Mouse (Mus musculus) olfactory bulb, adult 2 months (tissue): ENCODE data around the gene Mrpl39.

ENCODE experiments used
- CTCF ChIP-seq: fragments of 200-500 bp; IDR thresholded peaks from 2 replicates; pipeline ENCODE4 v1.5.1; 2012; ENCODE audit warnings: low read depth, mild to moderate bottlenecking, low read length, moderate library complexity; ENCODE audit not compliant: insufficient read depth
- POLR2A ChIP-seq: fragments of 200-500 bp; IDR thresholded peaks from 2 replicates; pipeline ENCODE4 v1.6.1; 2012; ENCODE audit warnings: mild to moderate bottlenecking, low read depth, low read length, moderate library complexity; ENCODE audit not compliant: insufficient read depth

DNA sequence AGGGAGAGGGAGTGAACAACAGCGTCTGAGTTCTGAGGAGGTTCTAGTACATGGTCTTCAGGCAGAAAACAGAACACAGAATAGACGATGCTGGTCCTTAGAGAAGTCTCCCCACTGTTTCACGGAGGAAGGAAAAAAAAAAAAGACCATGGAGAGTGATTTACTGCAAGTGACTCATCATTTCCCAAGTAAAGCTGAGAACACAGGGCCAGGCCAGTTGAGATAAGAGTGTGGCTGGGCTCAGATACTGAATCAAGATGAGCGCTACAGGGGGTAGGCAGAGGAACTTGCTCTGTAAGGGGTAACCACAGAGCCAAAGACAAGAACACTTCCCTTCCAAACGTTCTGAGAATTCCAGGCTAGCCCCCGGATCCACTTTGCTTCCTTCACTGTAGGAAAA is 36.8 kb downstream of the Mrpl39 start:
- no peak for TF ChIP-seq POLR2A
- no peak for TF ChIP-seq CTCF
